Mouse (Mus musculus) small intestine, adult 2 months (tissue): ENCODE data around the gene Ptprj.

Experiments used
- CTCF ChIP-seq: fragments of 200-500 bp; IDR thresholded peaks from 2 replicates; pipeline ENCODE4 v1.5.1; 2012; ENCODE audit warnings: low read depth, mild to moderate bottlenecking, control low read depth, inconsistent platforms, low read length, moderate library complexity, mixed read lengths; ENCODE audit not compliant: insufficient replicate concordance, insufficient read length; ENCODE audit errors: extremely low read depth
- POLR2A ChIP-seq: fragments of 200-500 bp; IDR thresholded peaks from 2 replicates; pipeline ENCODE4 v1.6.1; 2012; ENCODE audit warnings: low read depth, mild to moderate bottlenecking, control low read depth, inconsistent platforms, low read length, moderate library complexity

GRCm38 (mm10) chr2:90577451-90578279 is 2.8 kb downstream of the Ptprj start:
- TF ChIP-seq CTCF (no peak), POLR2A (no peak)
